8 mouse cellular contexts compared by ENCODE assay signal in the genomic region with DNA sequence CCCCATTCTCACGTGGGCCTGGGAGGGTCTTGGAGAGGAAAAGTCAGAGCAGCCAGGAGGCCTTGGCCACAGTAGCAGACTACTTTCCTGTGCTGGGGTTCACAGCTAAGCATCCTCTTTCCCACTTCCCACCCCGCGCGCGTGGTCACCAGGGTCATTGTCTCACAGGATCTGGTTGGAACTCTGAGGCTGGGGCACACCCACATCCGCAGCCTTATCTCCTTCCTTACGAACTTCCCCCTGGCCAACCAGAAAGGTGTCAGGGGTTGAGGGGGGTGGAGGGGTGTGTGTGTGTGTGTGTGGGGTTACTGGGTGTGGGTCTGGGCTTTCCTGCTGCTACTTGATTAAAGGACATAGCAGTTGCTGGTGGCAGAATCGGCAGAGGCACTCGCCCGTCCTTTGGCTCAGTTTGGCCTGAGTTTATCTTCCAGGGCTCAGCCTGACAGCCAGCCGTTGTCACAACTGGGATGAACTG. TPM values are rescaled to one million over a fixed set of nuclear protein-coding genes. Genes with fewer than 3 reads are reported as not detected.
DNase-seq lines count a peak whose midpoint lies in the region; ATAC-seq and TF ChIP-seq lines count a peak whose summit lies in the region.

No protein-coding gene starts in this region.

- no peak overlapping the region for H3K27ac ChIP-seq in forebrain, embryonic 11.5 days (ENCODE audit: low read depth, low read length)

- 28% methylated on average over 11 of the region's 11 CpGs for WGBS in lung, adult 2 months
- whole genome bisulfite sequencing in forebrain, embryonic 11.5 days = 81% methylated on average over 11 of the region's 11 CpGs

- no peak overlapping the region for H3K4me3 ChIP-seq in lung, adult 2 months (replicated peaks; ENCODE audit: extremely low read depth, low read depth, low read length)
- H3K4me3 ChIP-seq in forebrain, embryonic 11.5 days (ENCODE audit: low read depth, low read length) = no peak overlapping the region

- H3K4me1 ChIP-seq in lung, adult 2 months (ENCODE audit: control insufficient read depth, insufficient read depth, low read length) = peaks cover 8% of the 10 kb centered on the region
- no peaks in the 10 kb centered on the region for H3K4me1 ChIP-seq in forebrain, embryonic 11.5 days (replicated peaks; ENCODE audit: control insufficient read depth, insufficient read depth, low read length)

- no peaks in the 10 kb centered on the region for H3K27me3 ChIP-seq in forebrain, embryonic 11.5 days (ENCODE audit: control insufficient read depth, insufficient read depth, low read length)

- H3K9ac ChIP-seq in forebrain, embryonic 11.5 days (ENCODE audit: low read length) = no peak overlapping the region

- H3K9me3 ChIP-seq in forebrain, embryonic 11.5 days (ENCODE audit: control insufficient read depth, low read length) = no peaks in the 10 kb centered on the region

- peak; percentile 51 for DNase-seq in spleen, adult 12 weeks (ENCODE audit: low spot score)
- no peak for DNase-seq in spleen, adult 18-20 months
- DNase-seq in lung, adult 2 months = peak; percentile 38
- peak; percentile 58 to 73 for DNase-seq in thymus, postnatal 36 days
- no peak for DNase-seq in c-Kit-positive CD71-positive TER-119-positive erythroid progenitor cells, embryonic 14.5 days (ENCODE audit: low spot score)
- no peak for DNase-seq in forebrain, embryonic 11.5 days (ENCODE audit: low spot score)
- DNase-seq in left cerebral cortex, adult 8-10 months (ENCODE audit: low spot score in 2 of 2) = no peak

- no peaks in the 10 kb centered on the region for H3K36me3 ChIP-seq in forebrain, embryonic 11.5 days (ENCODE audit: control insufficient read depth, insufficient read depth, low read length)

- TF ChIP-seq CTCF in lung, adult 2 months (IDR thresholded peaks at IDR 0.05; ENCODE audit: insufficient read depth, low read length) = no peak

- 0 out of 2 replicates have a peak, but pooled peaks have one; percentile 13 for TF ChIP-seq POLR2A in lung, adult 2 months (IDR thresholded peaks at IDR 0.05; ENCODE audit: borderline replicate concordance, extremely low read depth, low read depth, low read length)

- peak; percentile 72 to 73 for ATAC-seq in hematopoietic stem cell, adult 5-6 weeks (replicated peaks in 1 of 2; ENCODE audit: insufficient read depth in 1 of 2, low FRiP score in 2 of 2, low TSS enrichment in 1 of 2, low read depth in 1 of 2, poor library complexity in 2 of 2, severe bottlenecking in 2 of 2)
- ATAC-seq in forebrain, embryonic 11.5 days (replicated peaks; ENCODE audit: low FRiP score) = no peak

- no peak overlapping the region for H3K4me2 ChIP-seq in forebrain, embryonic 11.5 days (ENCODE audit: low read depth, low read length, severe bottlenecking)

RNA-seq across cellular contexts. Expression of a gene that starts 13.0 kb away (rescaled TPM):
- 15.9 and 20.5 TPM in 2 replicates for total RNA-seq in hematopoietic stem cell, adult 5-6 weeks (2017)
- 40.0 and 45.7 TPM in 2 replicates for polyA plus RNA-seq in lung, adult 2 months (2012; rRNA removed)
- polyA plus RNA-seq in forebrain, embryonic 11.5 days (2014; fragmentation: Nextera tagmentation; extraction: Ambion mirVana) = 6.0 and 7.0 TPM in 2 replicates
- 10 to 100 TPM; 21.6 to 26.5 (median 24.1) TPM for total RNA-seq in left cerebral cortex, adult 8-10 months (2022)

Comparison
In these comparisons a context has a peak if more than half of its experiments do, and no peak if none do; other contexts are left out.
1. DNase-seq: peak in spleen, adult 12 weeks (single experiment), lung, adult 2 months (single experiment) and thymus, postnatal 36 days (2 of 2); none in spleen, adult 18-20 months (0 of 2), c-Kit-positive CD71-positive TER-119-positive erythroid progenitor cells, embryonic 14.5 days (single experiment), forebrain, embryonic 11.5 days (single experiment) and left cerebral cortex, adult 8-10 months (0 of 2).